Mouse (Mus musculus): ENCODE measurements around the gene Fhod1. TPM values are rescaled to one million over a fixed set of nuclear protein-coding genes. Genes with fewer than 3 reads are reported as not detected.
"Not testable (repeated sequence)": the region's sequence is repeated elsewhere in the genome, so short reads cannot be mapped to it uniquely, and the experiment has no call there.

Gene Fhod1
- polyA plus RNA-seq, 1 experiment: 30.7 TPM

GRCm38 (mm10) chr8:105295256-105295655 is 52.5 kb downstream of the Fhod1 start:
- peaks cover 33% of the 10 kb centered on the region for H3K79me2 ChIP-seq (ENCODE audit: control insufficient read depth, insufficient read depth)
- TF ChIP-seq MAX (IDR thresholded peaks at IDR 0.05) (no peak), CTCF (IDR thresholded peaks at IDR 0.05; ENCODE audit: control insufficient read depth, insufficient read depth, insufficient read length) (no peak), FOSL1 (IDR thresholded peaks at IDR 0.05; ENCODE audit: insufficient read depth, low read length, poor library complexity, severe bottlenecking) (no peak), CEBPB (IDR thresholded peaks at IDR 0.05; ENCODE audit: low read depth) (no peak), MYOD1 (IDR thresholded peaks at IDR 0.05; ENCODE audit: control insufficient read depth, insufficient read length, low read depth) (no peak), USF1 (IDR thresholded peaks at IDR 0.05; ENCODE audit: low read depth) (no peak), MYOG (IDR thresholded peaks at IDR 0.05; ENCODE audit: control insufficient read depth, extremely low read depth, insufficient read length) (no peak)
- H3ac ChIP-seq (ENCODE audit: control insufficient read depth, insufficient read length, low read depth): no peak overlapping the region
- H3K4me3 ChIP-seq (ENCODE audit: insufficient read depth, poor library complexity, severe bottlenecking): no peak overlapping the region
- peaks cover 17% of the 10 kb centered on the region for H3K36me3 ChIP-seq (ENCODE audit: control insufficient read depth, insufficient read depth)
- no peaks in the 10 kb centered on the region for H3K27me3 ChIP-seq (ENCODE audit: control insufficient read depth, insufficient read depth, insufficient read length)
- H3K79me3 ChIP-seq (ENCODE audit: low read depth): peaks cover 23% of the 10 kb centered on the region

- Histone ChIP-seq H3K4me3 (ENCODE audit: insufficient read depth, poor library complexity, severe bottlenecking) (no peak overlapping the region), H3ac (ENCODE audit: control insufficient read depth, insufficient read length, low read depth) (no peak overlapping the region), H3K79me2 (ENCODE audit: control insufficient read depth, insufficient read depth) (peaks cover 29% of the 10 kb centered on the region), H3K79me3 (ENCODE audit: low read depth) (peaks cover 21% of the 10 kb centered on the region), H3K36me3 (ENCODE audit: control insufficient read depth, insufficient read depth) (peaks cover 12% of the 10 kb centered on the region), H3K27me3 (ENCODE audit: control insufficient read depth, insufficient read depth, insufficient read length) (no peaks in the 10 kb centered on the region)
- TF ChIP-seq MYOG (IDR thresholded peaks at IDR 0.05; ENCODE audit: control insufficient read depth, extremely low read depth, insufficient read length) (no peak), MAX (IDR thresholded peaks at IDR 0.05) (no peak), FOSL1 (IDR thresholded peaks at IDR 0.05; ENCODE audit: insufficient read depth, low read length, poor library complexity, severe bottlenecking) (no peak), USF1 (IDR thresholded peaks at IDR 0.05; ENCODE audit: low read depth) (no peak), CTCF (IDR thresholded peaks at IDR 0.05; ENCODE audit: control insufficient read depth, insufficient read depth, insufficient read length) (no peak), CEBPB (IDR thresholded peaks at IDR 0.05; ENCODE audit: low read depth) (no peak), MYOD1 (IDR thresholded peaks at IDR 0.05; ENCODE audit: control insufficient read depth, insufficient read length, low read depth) (no peak)
Observed at GRCm38 (mm10) chr8:105294776-105295175, 53.0 kb downstream of the Fhod1 start.

- no peaks in the 10 kb centered on the region for H3K27me3 ChIP-seq (ENCODE audit: control insufficient read depth, insufficient read depth, insufficient read length)
- H3K36me3 ChIP-seq (ENCODE audit: control insufficient read depth, insufficient read depth): no peaks in the 10 kb centered on the region
- peaks cover 20% of the 10 kb centered on the region for H3K79me2 ChIP-seq (ENCODE audit: control insufficient read depth, insufficient read depth)
- no peak overlapping the region for H3K4me3 ChIP-seq (ENCODE audit: insufficient read depth, poor library complexity, severe bottlenecking)
- no peak for TF ChIP-seq USF1 (IDR thresholded peaks at IDR 0.05; ENCODE audit: low read depth)
- TF ChIP-seq MYOD1 (IDR thresholded peaks at IDR 0.05; ENCODE audit: control insufficient read depth, insufficient read length, low read depth): no peak
- no peak for TF ChIP-seq FOSL1 (IDR thresholded peaks at IDR 0.05; ENCODE audit: insufficient read depth, low read length, poor library complexity, severe bottlenecking)
- no peak for TF ChIP-seq CTCF (IDR thresholded peaks at IDR 0.05; ENCODE audit: control insufficient read depth, insufficient read depth, insufficient read length)
- no peak for TF ChIP-seq MAX (IDR thresholded peaks at IDR 0.05)
- no peak for TF ChIP-seq MYOG (IDR thresholded peaks at IDR 0.05; ENCODE audit: control insufficient read depth, extremely low read depth, insufficient read length)
- TF ChIP-seq CEBPB (IDR thresholded peaks at IDR 0.05; ENCODE audit: low read depth): no peak
- H3ac ChIP-seq (ENCODE audit: control insufficient read depth, insufficient read length, low read depth): no peak overlapping the region
- H3K79me3 ChIP-seq (ENCODE audit: low read depth): peaks cover 8% of the 10 kb centered on the region
Observed at GRCm38 (mm10) chr8:105293405-105293804, 54.3 kb downstream of the Fhod1 start.

- Histone ChIP-seq H3K79me2 (ENCODE audit: control insufficient read depth, insufficient read depth) (peaks cover 20% of the 10 kb centered on the region), H3K27me3 (ENCODE audit: control insufficient read depth, insufficient read depth, insufficient read length) (no peaks in the 10 kb centered on the region), H3K79me3 (ENCODE audit: low read depth) (peaks cover 7% of the 10 kb centered on the region), H3K36me3 (ENCODE audit: control insufficient read depth, insufficient read depth) (no peaks in the 10 kb centered on the region), H3K4me3 (ENCODE audit: insufficient read depth, poor library complexity, severe bottlenecking) (no peak overlapping the region), H3ac (ENCODE audit: control insufficient read depth, insufficient read length, low read depth) (no peak overlapping the region)
- TF ChIP-seq CTCF (IDR thresholded peaks at IDR 0.05; ENCODE audit: control insufficient read depth, insufficient read depth, insufficient read length) (no peak), USF1 (IDR thresholded peaks at IDR 0.05; ENCODE audit: low read depth) (no peak), MAX (IDR thresholded peaks at IDR 0.05) (no peak), MYOG (IDR thresholded peaks at IDR 0.05; ENCODE audit: control insufficient read depth, extremely low read depth, insufficient read length) (no peak), MYOD1 (IDR thresholded peaks at IDR 0.05; ENCODE audit: control insufficient read depth, insufficient read length, low read depth) (no peak), CEBPB (IDR thresholded peaks at IDR 0.05; ENCODE audit: low read depth) (no peak), FOSL1 (IDR thresholded peaks at IDR 0.05; ENCODE audit: insufficient read depth, low read length, poor library complexity, severe bottlenecking) (no peak)
Observed at GRCm38 (mm10) chr8:105292471-105292870, 55.3 kb downstream of the Fhod1 start.

- H3K79me2 ChIP-seq (ENCODE audit: control insufficient read depth, insufficient read depth): peaks cover 21% of the 10 kb centered on the region
- H3K36me3 ChIP-seq (ENCODE audit: control insufficient read depth, insufficient read depth); H3K4me3 ChIP-seq (ENCODE audit: insufficient read depth, poor library complexity, severe bottlenecking); H3K79me3 ChIP-seq (ENCODE audit: low read depth); H3K27me3 ChIP-seq (ENCODE audit: control insufficient read depth, insufficient read depth, insufficient read length); H3ac ChIP-seq (ENCODE audit: control insufficient read depth, insufficient read length, low read depth): not testable (repeated sequence)
Observed at GRCm38 (mm10) chr8:105291802-105292201, 56.0 kb downstream of the Fhod1 start.

GRCm38 (mm10) chr8:105291364-105291763 is 56.4 kb downstream of the Fhod1 start:
- Histone ChIP-seq H3K79me3 (ENCODE audit: low read depth) (peaks cover 14% of the 10 kb centered on the region), H3K79me2 (ENCODE audit: control insufficient read depth, insufficient read depth) (peaks cover 25% of the 10 kb centered on the region)
- not testable (repeated sequence) for H3K36me3 ChIP-seq (ENCODE audit: control insufficient read depth, insufficient read depth); H3K4me3 ChIP-seq (ENCODE audit: insufficient read depth, poor library complexity, severe bottlenecking); H3ac ChIP-seq (ENCODE audit: control insufficient read depth, insufficient read length, low read depth); H3K27me3 ChIP-seq (ENCODE audit: control insufficient read depth, insufficient read depth, insufficient read length)

Measured in C2C12 (cell line).